Mouse (Mus musculus): ENCODE measurements around the gene Gca.

DNA sequence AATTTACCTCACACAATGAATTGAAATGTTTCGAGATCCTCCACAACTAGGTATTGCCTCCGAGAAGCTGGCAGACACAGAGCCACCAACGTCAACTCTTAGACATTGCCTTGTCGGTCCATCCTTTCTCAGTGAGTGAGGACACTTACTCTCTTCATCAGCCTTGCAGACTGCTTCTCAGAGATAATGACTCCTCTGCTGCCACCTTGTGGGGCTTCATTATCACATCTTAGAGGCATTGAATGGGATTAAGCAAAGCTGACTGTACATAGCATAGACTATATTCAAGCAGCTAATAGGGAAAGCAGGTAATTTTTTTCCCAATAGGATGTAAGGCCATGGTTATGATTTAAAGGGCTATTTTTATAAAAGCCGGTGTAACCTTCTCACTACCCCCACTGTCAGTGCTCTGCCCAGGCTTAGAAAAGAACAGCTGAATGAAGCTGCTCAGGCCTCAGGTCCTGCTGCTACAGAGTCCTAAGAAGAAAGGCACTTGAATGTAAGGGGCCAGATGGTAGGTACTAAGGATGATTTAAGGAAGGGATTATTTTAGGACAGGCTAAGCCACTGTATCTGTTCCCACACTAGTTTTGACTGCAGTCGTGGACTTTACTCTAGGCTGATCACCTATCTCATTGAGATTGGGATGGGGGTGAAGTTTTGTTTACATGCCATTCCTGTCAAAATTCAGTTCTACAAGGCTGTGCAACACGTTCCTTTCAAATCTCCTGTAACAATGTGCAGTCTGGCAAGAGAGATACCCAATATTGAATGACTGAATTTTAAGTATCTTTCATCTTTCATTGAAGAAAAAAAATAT lies 9.4 kb upstream of the Gca start:
- TF ChIP-seq CTCF (IDR thresholded peaks at IDR 0.05; ENCODE audit: low read depth) (peak; percentile 77), EP300 (optimal IDR thresholded peaks at IDR 0.05) (no peak)

All from stomach, postnatal 0 days (tissue).